Mouse (Mus musculus): ENCODE data around the gene Tmem179b. TPM values are rescaled to one million over a fixed set of nuclear protein-coding genes. Genes with fewer than 3 reads are reported as not detected.

The Tmem179b gene
- polyA plus RNA-seq, 1 experiment from 2014 or later, result 96.6 TPM

DNA sequence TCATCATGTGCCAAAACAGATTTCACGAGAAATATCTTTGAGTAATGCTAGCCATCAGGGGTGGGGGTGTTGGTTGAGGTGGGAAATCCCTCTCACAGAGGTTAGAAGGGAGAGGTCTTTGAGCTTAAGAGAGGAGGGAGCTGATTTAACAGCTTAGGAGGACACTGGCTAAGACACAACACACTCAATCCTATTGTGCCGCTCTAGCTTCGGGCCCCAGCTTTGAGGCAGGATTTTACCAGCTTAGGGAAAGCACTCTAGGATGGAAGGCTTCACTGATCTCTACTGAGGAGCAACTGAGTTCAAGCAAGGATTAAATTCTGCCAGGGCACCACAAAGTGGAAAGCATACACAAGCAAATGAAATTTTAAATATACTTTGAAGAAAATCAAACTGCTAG lies 42.7 kb upstream of the Tmem179b start:
- no peak overlapping the region for H3K27ac ChIP-seq (ENCODE audit: low read depth)
- H3K4me3 ChIP-seq (ENCODE audit: low read depth, low read length), result no peak overlapping the region
- no peaks in the 10 kb centered on the region for H3K27me3 ChIP-seq (replicated peaks; ENCODE audit: control insufficient read depth, insufficient read depth, low read length)
- H3K9ac ChIP-seq (ENCODE audit: low read length), result no peak overlapping the region
- H3K4me2 ChIP-seq (ENCODE audit: low read length), result peak overlapping the region; percentile 13; the same call in 1 of the 2 replicates
- no peaks in the 10 kb centered on the region for H3K9me3 ChIP-seq (ENCODE audit: control insufficient read depth, low read length)
- no peak for ATAC-seq (replicated peaks; ENCODE audit: low FRiP score, low TSS enrichment, low read depth)
- peaks cover 20% of the 10 kb centered on the region for H3K4me1 ChIP-seq (replicated peaks; ENCODE audit: control insufficient read depth, insufficient read depth, low read length)
- no peak for DNase-seq (ENCODE audit: low spot score)
- 78% methylated on average over 3 of the region's 3 CpGs for WGBS
- peaks cover 45% of the 10 kb centered on the region for H3K36me3 ChIP-seq (ENCODE audit: control insufficient read depth, insufficient read depth, low read length)

- Histone ChIP-seq H3K4me2 (ENCODE audit: low read length) (no peak overlapping the region), H3K4me1 (replicated peaks; ENCODE audit: control insufficient read depth, insufficient read depth, low read length) (peaks cover 16% of the 10 kb centered on the region), H3K9ac (ENCODE audit: low read length) (no peak overlapping the region; the same call in 1 of the 2 replicates), H3K27me3 (replicated peaks; ENCODE audit: control insufficient read depth, insufficient read depth, low read length) (no peaks in the 10 kb centered on the region), H3K27ac (ENCODE audit: low read depth) (no peak overlapping the region), H3K36me3 (ENCODE audit: control insufficient read depth, insufficient read depth, low read length) (peaks cover 53% of the 10 kb centered on the region), H3K4me3 (ENCODE audit: low read depth, low read length) (no peak overlapping the region), H3K9me3 (ENCODE audit: control insufficient read depth, low read length) (no peaks in the 10 kb centered on the region)
- no peak for ATAC-seq (replicated peaks; ENCODE audit: low FRiP score, low TSS enrichment, low read depth)
- WGBS, result 81% methylated on average over 11 of the region's 11 CpGs
- DNase-seq (ENCODE audit: low spot score), result no peak
These were observed 41.5 kb upstream of the Tmem179b start for GRCm38 (mm10) chr19:8815812-8816211.

GRCm38 (mm10) chr19:8806810-8807209 lies 32.5 kb upstream of the Tmem179b start:
- 90% methylated on average over 5 of the region's 5 CpGs for WGBS

DNA sequence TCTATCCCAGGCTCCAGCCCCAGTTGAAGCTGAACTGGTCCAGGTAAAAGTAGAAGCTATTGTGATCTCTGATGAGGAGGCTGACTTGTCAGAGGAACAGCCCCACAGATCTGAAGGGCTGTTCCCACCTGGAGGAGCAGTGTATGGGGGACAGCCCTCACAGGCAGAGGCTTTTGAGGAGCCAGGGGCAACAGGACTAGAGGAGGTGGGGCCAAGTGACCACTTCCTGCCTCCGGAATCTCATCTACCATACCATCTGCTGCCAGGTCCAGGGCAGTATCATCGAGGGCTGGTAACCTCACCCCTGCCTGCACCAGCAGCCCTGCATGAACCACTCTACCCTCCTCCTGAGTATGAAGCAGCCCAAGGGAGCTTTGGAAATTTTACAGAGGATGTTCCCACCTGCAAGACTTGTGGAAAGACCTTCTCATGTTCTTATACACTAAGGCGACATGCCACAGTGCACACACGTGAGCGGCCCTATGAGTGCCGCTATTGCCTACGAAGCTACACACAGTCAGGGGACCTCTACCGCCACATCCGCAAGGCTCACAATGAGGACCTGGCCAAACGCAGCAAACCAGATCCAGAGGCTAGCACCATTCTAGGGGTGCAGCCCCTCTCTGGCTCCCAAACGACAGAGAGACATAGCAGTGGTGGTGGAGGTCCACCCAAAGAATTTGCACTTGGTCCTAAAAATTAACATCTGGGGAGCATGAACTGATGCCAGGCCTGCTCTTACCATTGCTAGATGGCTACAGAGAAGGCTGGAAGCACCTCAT lies 29.8 kb upstream of the Tmem179b start:
- Histone ChIP-seq H3K9ac (ENCODE audit: low read length) (no peak overlapping the region), H3K36me3 (ENCODE audit: control insufficient read depth, insufficient read depth, low read length) (peaks cover 45% of the 10 kb centered on the region), H3K4me3 (ENCODE audit: low read depth, low read length) (no peak overlapping the region), H3K9me3 (ENCODE audit: control insufficient read depth, low read length) (no peaks in the 10 kb centered on the region), H3K27ac (ENCODE audit: low read depth) (no peak overlapping the region), H3K4me1 (replicated peaks; ENCODE audit: control insufficient read depth, insufficient read depth, low read length) (peaks cover 11% of the 10 kb centered on the region), H3K27me3 (replicated peaks; ENCODE audit: control insufficient read depth, insufficient read depth, low read length) (no peaks in the 10 kb centered on the region), H3K4me2 (ENCODE audit: low read length) (no peak overlapping the region)
- DNase-seq (ENCODE audit: low spot score) (no peak), ATAC-seq (replicated peaks; ENCODE audit: low FRiP score, low TSS enrichment, low read depth) (no peak)
- 96% methylated on average over 11 of the region's 11 CpGs for WGBS

More at GRCm38 (mm10) chr19:8806810-8807209, 32.5 kb upstream of the Tmem179b start:
- H3K9me3 ChIP-seq (ENCODE audit: control insufficient read depth, low read length), result no peaks in the 10 kb centered on the region
- H3K9ac ChIP-seq (ENCODE audit: low read length), result no peak overlapping the region
- no peak for ATAC-seq (replicated peaks; ENCODE audit: low FRiP score, low TSS enrichment, low read depth)
- H3K27ac ChIP-seq (ENCODE audit: low read depth), result no peak overlapping the region
- no peak overlapping the region for H3K4me3 ChIP-seq (ENCODE audit: low read depth, low read length)
- H3K4me2 ChIP-seq (ENCODE audit: low read length), result no peak overlapping the region
- no peaks in the 10 kb centered on the region for H3K27me3 ChIP-seq (replicated peaks; ENCODE audit: control insufficient read depth, insufficient read depth, low read length)
- peaks cover 8% of the 10 kb centered on the region; the same call in 1 of the 2 replicates for H3K4me1 ChIP-seq (replicated peaks; ENCODE audit: control insufficient read depth, insufficient read depth, low read length)
- H3K36me3 ChIP-seq (ENCODE audit: control insufficient read depth, insufficient read depth, low read length), result peaks cover 66% of the 10 kb centered on the region
- no peak for DNase-seq (ENCODE audit: low spot score)

DNA sequence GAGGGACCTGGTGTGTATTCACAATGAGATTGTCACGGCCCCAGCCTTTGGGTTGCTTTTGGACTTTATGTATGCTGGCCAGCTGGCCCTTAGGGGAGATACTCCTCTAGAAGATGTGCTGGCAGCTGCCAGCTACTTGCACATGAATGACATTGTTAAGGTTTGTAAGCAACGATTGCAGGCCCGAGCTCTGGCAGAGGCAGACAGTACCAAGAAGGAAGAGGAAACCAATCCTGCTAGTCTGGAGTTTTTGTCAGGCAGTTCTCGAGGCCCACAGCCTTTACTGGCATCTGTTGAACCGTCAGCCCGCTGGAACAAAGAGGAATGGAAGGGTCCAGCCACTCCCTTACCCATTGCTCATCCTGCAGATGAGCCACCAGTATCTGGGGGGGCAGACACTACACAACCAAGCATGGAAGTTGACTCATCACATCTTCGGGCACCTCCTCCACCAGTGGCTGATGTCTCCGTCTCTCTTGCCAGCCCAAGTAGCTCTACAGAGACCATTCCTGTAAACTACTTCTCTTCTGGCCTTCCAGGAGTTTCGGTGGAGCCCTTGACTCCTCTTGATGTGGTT lies 29.0 kb upstream of the Tmem179b start:
- H3K4me3 ChIP-seq (ENCODE audit: low read depth, low read length), result no peak overlapping the region; the same call in 1 of the 2 replicates
- H3K27ac ChIP-seq (ENCODE audit: low read depth), result no peak overlapping the region
- H3K9ac ChIP-seq (ENCODE audit: low read length), result no peak overlapping the region
- H3K36me3 ChIP-seq (ENCODE audit: control insufficient read depth, insufficient read depth, low read length), result peaks cover 38% of the 10 kb centered on the region
- H3K4me2 ChIP-seq (ENCODE audit: low read length), result peak overlapping the region; percentile 91
- ATAC-seq (replicated peaks; ENCODE audit: low FRiP score, low TSS enrichment, low read depth), result no peak
- whole genome bisulfite sequencing, result 88% methylated on average over 9 of the region's 9 CpGs
- DNase-seq (ENCODE audit: low spot score), result no peak
- H3K9me3 ChIP-seq (ENCODE audit: control insufficient read depth, low read length), result no peaks in the 10 kb centered on the region
- H3K4me1 ChIP-seq (replicated peaks; ENCODE audit: control insufficient read depth, insufficient read depth, low read length), result peaks cover 15% of the 10 kb centered on the region
- H3K27me3 ChIP-seq (replicated peaks; ENCODE audit: control insufficient read depth, insufficient read depth, low read length), result no peaks in the 10 kb centered on the region

GRCm38 (mm10) chr19:8802130-8802821 lies 28.0 kb upstream of the Tmem179b start, which contains the start of gene Zbtb3:
Gene Zbtb3, plus strand, starts transcription at chr19:8802555.
- ATAC-seq (replicated peaks; ENCODE audit: low FRiP score, low TSS enrichment, low read depth), result peak; percentile 96
- peak within 1 kb of the TSS; percentile 55 for H3K9ac ChIP-seq (ENCODE audit: low read length)
- H3K36me3 ChIP-seq (ENCODE audit: control insufficient read depth, insufficient read depth, low read length), result peaks cover 27% of the 10 kb centered on the region
- H3K27me3 ChIP-seq (replicated peaks; ENCODE audit: control insufficient read depth, insufficient read depth, low read length), result no peaks in the 10 kb centered on the region
- no peaks in the 10 kb centered on the region for H3K9me3 ChIP-seq (ENCODE audit: control insufficient read depth, low read length)
- H3K4me2 ChIP-seq (ENCODE audit: low read length), result peak within 1 kb of the TSS; percentile 91
- peaks cover 21% of the 10 kb centered on the region for H3K4me1 ChIP-seq (replicated peaks; ENCODE audit: control insufficient read depth, insufficient read depth, low read length)
- WGBS, result under 1% methylated on average over 30 of the region's 30 CpGs
- peak; percentile 97 for DNase-seq (ENCODE audit: low spot score)
- H3K27ac ChIP-seq (ENCODE audit: low read depth), result peak within 1 kb of the TSS; percentile 80
- peak within 1 kb of the TSS; percentile 69 for H3K4me3 ChIP-seq (ENCODE audit: low read depth, low read length)

- ATAC-seq (replicated peaks; ENCODE audit: low FRiP score, low TSS enrichment, low read depth) (no peak), DNase-seq (ENCODE audit: low spot score) (no peak)
- no peak overlapping the region for H3K9ac ChIP-seq (ENCODE audit: low read length)
These were observed 24.7 kb upstream of the Tmem179b start for GRCm38 (mm10) chr19:8798947-8799315.

GRCm38 (mm10) chr19:8798264-8798946 lies 24.1 kb upstream of the Tmem179b start, which contains the start of gene Polr2g:
Gene Polr2g, minus strand, starts transcription at chr19:8798577.
- H3K9me3 ChIP-seq (ENCODE audit: control insufficient read depth, low read length), result no peaks in the 10 kb centered on the region
- H3K4me1 ChIP-seq (replicated peaks; ENCODE audit: control insufficient read depth, insufficient read depth, low read length), result peaks cover 24% of the 10 kb centered on the region
- peak within 1 kb of the TSS; percentile 79 for H3K9ac ChIP-seq (ENCODE audit: low read length)
- H3K36me3 ChIP-seq (ENCODE audit: control insufficient read depth, insufficient read depth, low read length), result peaks cover 22% of the 10 kb centered on the region
- peak within 1 kb of the TSS; percentile 97 for H3K4me2 ChIP-seq (ENCODE audit: low read length)
- peak within 1 kb of the TSS; percentile 94 for H3K4me3 ChIP-seq (ENCODE audit: low read depth, low read length)
- ATAC-seq (replicated peaks; ENCODE audit: low FRiP score, low TSS enrichment, low read depth), result peak; percentile 70
- peak within 1 kb of the TSS; percentile 54; the same call in 1 of the 2 replicates for H3K27ac ChIP-seq (ENCODE audit: low read depth)
- DNase-seq (ENCODE audit: low spot score), result peak; percentile 89
- whole genome bisulfite sequencing, result 1% methylated on average over 25 of the region's 25 CpGs
- no peaks in the 10 kb centered on the region for H3K27me3 ChIP-seq (replicated peaks; ENCODE audit: control insufficient read depth, insufficient read depth, low read length)

More at GRCm38 (mm10) chr19:8798947-8799315, 24.7 kb upstream of the Tmem179b start:
- peaks cover 24% of the 10 kb centered on the region for H3K4me1 ChIP-seq (replicated peaks; ENCODE audit: control insufficient read depth, insufficient read depth, low read length)
- H3K36me3 ChIP-seq (ENCODE audit: control insufficient read depth, insufficient read depth, low read length), result peaks cover 17% of the 10 kb centered on the region
- H3K27me3 ChIP-seq (replicated peaks; ENCODE audit: control insufficient read depth, insufficient read depth, low read length), result no peaks in the 10 kb centered on the region
- H3K9me3 ChIP-seq (ENCODE audit: control insufficient read depth, low read length), result no peaks in the 10 kb centered on the region
- H3K4me2 ChIP-seq (ENCODE audit: low read length), result peak overlapping the region; percentile 97
- peak overlapping the region; percentile 94; the same call in 1 of the 2 replicates for H3K4me3 ChIP-seq (ENCODE audit: low read depth, low read length)
- H3K27ac ChIP-seq (ENCODE audit: low read depth), result no peak overlapping the region

Measured in intestine, embryonic 14.5 days (tissue).